Mouse (Mus musculus) left cerebral cortex, postnatal 25 days (tissue): ENCODE results near the gene Aimp1. TPM values are rescaled to one million over a fixed set of nuclear protein-coding genes. Genes with fewer than 3 reads are reported as not detected.

Source experiments
- DNase-seq, 2 experiments: peaks; one replicate each; pipeline ENCODE4 v3.0.0; 2022; ENCODE audit warnings: low spot score in 2 of 2, mixed read lengths in 1 of 2
- intact Hi-C: fragments of 180-260 bp; cut with DNase I; formaldehyde crosslinking; loops from one replicate; pipeline ENCODE4 v1.15.1; 2025
- total RNA-seq, 2 experiments: library from RNA; stranded (reverse); gene quantifications; 2 replicates each; pipeline ENCODE4 v1.2.3; 2021

The Aimp1 gene
- total RNA-seq, result 10 to 100 TPM; 49.6 to 54.7 TPM

DNA sequence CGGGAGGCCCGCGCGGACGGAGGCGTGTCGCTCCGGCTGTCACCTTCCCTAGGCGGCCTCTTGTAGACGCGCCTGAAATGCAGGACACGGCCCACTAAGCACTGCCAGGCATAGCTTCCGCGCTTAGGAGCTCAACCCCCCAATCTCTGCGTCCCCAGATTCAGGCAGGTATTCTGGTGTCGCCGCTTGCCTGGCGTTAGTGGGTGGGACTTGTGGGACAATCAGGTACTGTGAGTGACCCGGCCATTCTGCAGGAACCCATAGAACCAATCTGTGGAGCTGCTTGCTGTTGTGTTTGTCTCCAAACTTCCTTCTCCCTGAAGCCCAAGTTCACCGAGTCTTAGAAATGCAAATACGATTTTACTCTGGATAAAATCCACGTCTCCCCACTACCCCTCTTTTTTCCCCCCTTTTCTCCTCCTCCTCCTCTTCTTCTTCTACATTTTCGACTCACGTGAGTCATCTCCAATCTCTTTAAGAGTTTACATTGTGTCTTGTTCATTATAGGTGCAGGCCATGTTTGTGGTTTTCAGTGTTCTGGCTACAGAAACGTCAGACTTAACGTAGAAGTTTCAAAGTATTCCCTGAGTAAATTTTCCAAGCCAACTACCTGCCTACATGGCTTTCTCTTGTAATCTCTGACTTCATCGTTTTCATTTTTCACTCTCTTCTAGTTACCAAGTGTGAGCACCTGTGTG lies at the start of gene Aimp1:
Gene Aimp1, minus strand, starts transcription at position 140 of the 698 bp plus-strand sequence.
- DNase-seq, result no peak
- intact Hi-C loops, result no loop called here

DNA sequence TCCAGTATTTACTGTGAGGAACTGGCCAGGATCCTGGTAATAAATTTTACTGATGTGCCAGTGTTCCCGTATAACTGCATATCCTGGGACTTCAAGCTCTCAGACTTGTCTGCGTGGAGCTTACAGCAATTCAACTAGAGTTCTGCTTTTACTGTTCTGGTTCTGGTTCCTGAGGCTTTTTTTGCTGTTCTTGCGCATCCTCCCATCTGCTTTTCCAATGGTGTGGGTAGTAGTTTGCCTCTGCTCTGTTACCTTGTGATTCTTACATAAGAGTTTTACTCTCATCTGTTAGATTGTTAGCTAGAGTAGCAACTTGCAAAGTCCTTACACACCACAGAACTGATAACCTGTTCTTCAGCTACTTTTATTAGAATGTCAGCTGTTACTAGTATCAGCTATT lies 40.2 kb upstream of the Aimp1 start:
- DNase-seq, result peak in 1 of 2 experiments; percentile 81

DNA sequence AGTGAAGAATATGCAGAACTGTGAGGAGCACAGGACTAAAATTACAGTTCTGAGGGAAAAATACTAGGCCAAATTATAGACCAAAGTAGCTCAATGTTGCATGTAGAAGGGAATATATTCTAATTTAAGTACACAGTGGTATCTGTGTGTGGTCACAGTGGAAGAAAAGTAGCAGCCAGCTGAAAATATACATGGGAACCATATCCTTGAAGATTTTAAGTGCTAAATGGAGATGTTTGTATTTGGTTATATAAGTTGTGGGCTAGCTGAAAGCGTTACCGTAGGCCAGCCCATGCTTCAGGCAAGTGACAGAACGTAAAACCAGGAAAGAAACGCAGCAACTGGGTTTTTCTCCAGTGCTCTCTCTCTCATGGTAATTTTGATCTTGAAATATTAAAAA lies 33.1 kb upstream of the Aimp1 start:
- intact Hi-C loops, result no loop called here
- DNase-seq, result peak in 1 of 2 experiments; percentile 44

More for the DNA sequence above, 40.2 kb upstream of the Aimp1 start:
- intact Hi-C loops, result no loop called here

DNA sequence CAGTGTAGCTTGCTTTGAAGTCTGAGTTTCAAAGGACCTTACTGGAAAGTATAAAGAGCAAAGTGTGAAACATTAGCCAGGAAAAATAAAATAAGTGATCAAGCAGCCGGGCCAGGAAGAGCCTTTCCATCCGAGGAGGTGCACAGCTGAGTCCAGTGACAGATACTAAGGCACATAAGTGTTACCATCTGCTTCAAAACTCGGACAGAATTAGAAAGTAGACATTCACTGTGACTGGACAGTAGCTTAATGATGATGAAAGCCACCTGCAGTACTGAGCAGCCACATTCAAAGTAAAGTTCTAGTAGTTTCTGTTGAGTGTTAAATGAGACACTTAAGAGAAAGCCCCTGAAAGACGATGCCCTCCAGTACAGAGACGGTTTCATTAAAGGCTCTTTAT lies 29.7 kb upstream of the Aimp1 start:
- intact Hi-C loops, result no loop called here
- no peak for DNase-seq

DNA sequence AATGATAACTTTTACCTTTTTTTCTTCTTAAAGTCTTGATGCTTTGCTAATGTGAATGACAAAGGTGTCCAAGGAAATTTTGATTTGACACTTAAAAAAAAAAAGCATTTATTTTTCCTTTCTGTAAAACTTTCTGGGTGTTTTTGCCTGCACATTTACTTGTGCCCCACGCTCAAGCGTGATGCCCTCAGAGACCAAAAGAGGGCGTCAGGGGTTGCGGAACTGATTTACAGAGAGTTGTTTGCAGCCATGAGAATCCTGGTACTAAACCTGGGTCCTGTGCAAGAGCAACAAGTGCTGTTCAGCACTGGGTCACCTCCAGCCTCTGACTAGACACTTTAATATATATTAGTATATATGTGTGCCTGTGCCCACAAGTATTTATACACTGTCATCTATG lies 22.8 kb upstream of the Aimp1 start:
- DNase-seq, result no peak
- intact Hi-C loops, result no loop called here

DNA sequence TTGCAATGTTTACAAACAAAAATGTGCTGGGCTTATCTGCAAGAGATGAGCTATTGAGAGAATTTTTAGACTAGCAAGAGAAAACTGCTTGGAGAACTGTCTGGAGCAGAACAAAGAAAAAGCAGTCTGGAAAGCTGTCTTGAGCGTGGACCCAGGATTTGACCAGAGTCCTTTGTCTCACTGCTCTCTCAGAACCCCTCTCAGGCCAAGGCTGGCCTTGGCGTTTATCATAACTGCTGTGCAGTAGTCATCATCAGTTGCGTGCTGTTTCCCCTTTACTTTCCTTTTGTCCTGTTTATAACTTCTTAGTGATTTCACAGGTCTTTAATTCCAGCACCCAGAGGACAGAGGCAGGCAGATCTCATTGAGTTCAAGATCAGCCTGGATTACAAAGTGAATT lies 20.0 kb upstream of the Aimp1 start:
- intact Hi-C loops, result no loop called here
- DNase-seq, result no peak

- intact Hi-C loops, result no loop called here
- DNase-seq, result peak in 1 of 2 experiments; percentile 14
These were observed 17.2 kb upstream of the Aimp1 start for GRCm38 (mm10) chr3:132701368-132701767.

DNA sequence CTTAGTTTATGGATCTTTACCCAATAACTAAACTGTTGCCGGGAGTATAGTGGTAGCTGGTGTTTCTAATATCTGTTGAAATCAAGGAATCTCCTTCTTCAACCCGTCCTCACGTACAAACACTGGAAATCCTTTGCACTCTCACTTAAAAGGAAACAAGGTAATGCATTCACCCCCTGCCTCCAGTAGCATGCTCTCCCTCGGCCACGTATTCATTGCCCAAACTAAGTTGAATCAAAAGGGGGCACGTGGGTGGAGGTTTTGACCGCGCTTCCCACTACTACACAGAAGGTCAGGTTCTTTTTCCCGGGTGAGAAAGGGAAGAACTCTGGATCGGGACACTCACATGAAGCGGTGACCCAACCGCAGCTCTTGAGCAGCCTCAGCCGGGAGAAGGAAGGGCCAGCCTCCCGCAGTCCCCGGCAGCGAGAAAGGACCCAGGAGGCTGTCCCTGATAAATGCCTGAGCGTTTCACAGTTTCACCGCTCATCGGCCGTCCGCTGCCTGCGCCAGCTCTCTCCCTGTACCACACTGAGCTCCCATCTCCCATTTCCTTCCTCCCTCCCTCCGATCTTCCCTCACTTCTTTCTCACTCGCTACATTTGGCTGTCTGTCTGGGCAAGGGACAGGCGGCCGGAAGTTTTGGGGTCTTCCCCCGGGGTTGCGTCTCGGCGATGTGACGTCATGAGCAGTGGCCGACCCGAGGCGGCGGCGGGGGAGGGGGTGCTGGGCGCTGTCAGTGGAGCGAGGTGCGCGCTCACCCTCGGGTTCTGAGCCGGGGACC lies 531 bp downstream of the Aimp1 start, which contains the start of gene Tbck:
Gene Tbck, plus strand, starts transcription at position 698 of the 784 bp plus-strand sequence.
- peak; percentile 96 for DNase-seq
- intact Hi-C loops, result no loop called here

DNA sequence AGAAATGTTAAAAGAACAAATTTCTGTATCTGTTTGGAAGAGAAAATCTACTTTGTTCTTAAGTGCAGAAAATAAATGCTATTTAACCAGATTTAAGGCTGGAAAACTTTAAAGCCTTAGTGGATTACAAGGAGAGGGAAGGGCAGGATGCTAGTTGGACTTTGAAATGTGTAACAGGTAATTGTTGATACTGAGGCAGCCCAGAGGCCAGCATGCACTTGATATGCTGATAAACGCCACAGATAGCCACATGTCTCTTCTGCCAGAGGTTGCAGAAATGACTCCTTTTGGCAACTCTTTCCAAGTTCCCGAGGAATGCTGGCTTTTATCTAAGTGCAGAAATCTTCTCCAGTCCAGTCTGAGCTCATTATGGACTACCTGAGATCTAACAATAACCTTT lies 6.7 kb downstream of the Aimp1 start:
- DNase-seq, result no peak
- intact Hi-C loops, result no loop called here

- no peak for DNase-seq
- intact Hi-C loops, result no loop called here
These were observed 28.2 kb downstream of the Aimp1 start for GRCm38 (mm10) chr3:132655955-132656354.

DNA sequence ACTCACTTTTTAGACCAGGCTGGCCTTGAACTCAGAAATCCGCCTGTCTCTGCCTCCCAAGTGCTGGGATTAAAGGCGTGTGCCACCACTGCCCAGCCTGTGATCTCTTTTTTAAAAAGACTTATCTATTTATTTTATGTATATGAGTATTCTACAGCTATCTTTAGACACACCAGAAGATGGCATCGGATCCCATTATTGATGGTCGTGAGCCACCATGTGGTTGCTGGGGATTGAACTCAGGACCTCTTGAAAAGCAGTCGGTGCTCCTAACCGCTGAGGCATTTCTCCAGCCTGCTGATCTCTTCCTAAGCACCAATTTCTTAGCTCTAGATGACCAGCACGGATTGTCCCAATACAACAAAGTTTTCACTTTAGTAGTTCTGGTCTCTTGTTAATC lies 30.2 kb downstream of the Aimp1 start:
- intact Hi-C loops, result no loop called here
- no peak for DNase-seq

- no peak for DNase-seq
- intact Hi-C loops, result no loop called here
These were observed 32.4 kb downstream of the Aimp1 start for GRCm38 (mm10) chr3:132651776-132652175.

- intact Hi-C loops, result no loop called here
- DNase-seq, result no peak
These were observed 34.0 kb downstream of the Aimp1 start for GRCm38 (mm10) chr3:132650191-132650590.

GRCm38 (mm10) chr3:132649368-132649767 lies 34.8 kb downstream of the Aimp1 start:
- no peak for DNase-seq
- intact Hi-C loops, result no loop called here

DNA sequence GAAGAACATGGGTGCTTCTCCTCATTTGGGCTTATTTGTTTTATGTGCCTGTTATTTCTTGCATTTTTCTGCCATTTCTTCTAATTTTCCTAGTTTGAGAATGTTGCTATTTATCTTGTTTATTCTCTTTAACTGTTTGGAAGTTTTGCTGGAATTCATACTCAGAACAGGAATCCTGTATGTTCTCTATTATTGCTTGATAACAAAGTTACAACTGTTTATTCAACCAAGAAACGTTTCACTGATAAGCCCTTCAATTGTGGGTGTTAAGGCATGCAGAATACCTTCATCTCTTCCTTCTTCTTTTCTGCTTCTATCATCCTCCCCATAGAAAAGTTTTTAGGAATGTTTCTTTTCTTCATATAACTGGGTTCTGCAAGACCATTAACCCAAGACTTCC lies 37.4 kb downstream of the Aimp1 start:
- intact Hi-C loops, result no loop called here
- no peak for DNase-seq

- DNase-seq, result no peak
- intact Hi-C loops, result no loop called here
These were observed 40.1 kb downstream of the Aimp1 start for GRCm38 (mm10) chr3:132644071-132644470.

- intact Hi-C loops, result no loop called here
- no peak for DNase-seq
These were observed 47.1 kb downstream of the Aimp1 start for GRCm38 (mm10) chr3:132637080-132637479.

DNA sequence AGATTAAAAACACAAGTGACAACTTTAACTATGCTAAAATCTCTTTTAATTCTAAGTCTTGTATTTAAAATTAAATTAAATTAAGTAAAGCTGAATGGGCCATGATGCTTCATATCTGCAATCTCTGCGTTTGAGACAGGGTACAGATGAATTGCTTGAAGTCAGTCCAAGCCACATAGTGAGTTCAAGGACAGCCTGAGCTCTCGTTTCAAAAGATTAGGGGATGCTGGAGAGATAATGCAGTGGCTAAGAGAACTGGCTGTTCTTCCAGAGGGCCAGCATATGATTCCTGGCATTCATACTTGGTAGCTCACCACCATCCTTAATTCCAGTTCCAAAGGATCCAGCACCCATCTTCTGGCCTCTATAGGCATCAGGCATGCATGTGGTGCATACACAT lies 50.9 kb downstream of the Aimp1 start:
- intact Hi-C loops, result no loop called here
- DNase-seq, result no peak

GRCm38 (mm10) chr3:132629601-132630239 lies 54.5 kb downstream of the Aimp1 start, which contains the start of gene Gimd1:
Gene Gimd1, plus strand, starts transcription at chr3:132629820.
- DNase-seq, result no peak
- intact Hi-C loops, result loop anchor here (5.0 kb wide), 2 partner anchors 122 to 652 kb away; no protein-coding TSS in a partner anchor

DNA sequence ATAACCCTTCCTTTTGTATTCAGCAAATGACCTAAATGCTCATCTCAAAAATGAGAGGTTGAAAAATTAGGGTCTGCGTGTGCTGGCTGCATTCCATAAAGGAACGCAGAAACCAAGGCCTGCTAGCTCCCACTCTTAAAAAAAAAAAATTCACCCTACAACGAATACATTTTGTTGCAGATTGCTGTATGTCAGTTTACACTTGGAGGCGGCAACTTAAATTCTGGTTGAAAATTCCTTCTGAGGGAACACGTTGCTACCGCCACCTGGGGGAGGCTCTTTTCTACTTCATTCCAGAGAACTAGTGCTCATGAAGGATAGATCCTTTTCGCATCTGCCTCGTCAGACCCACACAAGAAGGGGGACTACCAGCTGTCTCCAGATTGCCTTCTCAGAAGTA lies 55.4 kb downstream of the Aimp1 start:
- DNase-seq, result peak in 1 of 2 experiments; percentile 62
- intact Hi-C loops, result loop anchor here (5.0 kb wide), 2 partner anchors 121 to 651 kb away; no protein-coding TSS in a partner anchor
